Mouse (Mus musculus): Measurements from ENCODE around the gene Amacr.
"Not testable (repeated sequence)": the region's sequence is repeated elsewhere in the genome, so short reads cannot be mapped to it uniquely, and the experiment has no call there.

Amacr gene

DNA sequence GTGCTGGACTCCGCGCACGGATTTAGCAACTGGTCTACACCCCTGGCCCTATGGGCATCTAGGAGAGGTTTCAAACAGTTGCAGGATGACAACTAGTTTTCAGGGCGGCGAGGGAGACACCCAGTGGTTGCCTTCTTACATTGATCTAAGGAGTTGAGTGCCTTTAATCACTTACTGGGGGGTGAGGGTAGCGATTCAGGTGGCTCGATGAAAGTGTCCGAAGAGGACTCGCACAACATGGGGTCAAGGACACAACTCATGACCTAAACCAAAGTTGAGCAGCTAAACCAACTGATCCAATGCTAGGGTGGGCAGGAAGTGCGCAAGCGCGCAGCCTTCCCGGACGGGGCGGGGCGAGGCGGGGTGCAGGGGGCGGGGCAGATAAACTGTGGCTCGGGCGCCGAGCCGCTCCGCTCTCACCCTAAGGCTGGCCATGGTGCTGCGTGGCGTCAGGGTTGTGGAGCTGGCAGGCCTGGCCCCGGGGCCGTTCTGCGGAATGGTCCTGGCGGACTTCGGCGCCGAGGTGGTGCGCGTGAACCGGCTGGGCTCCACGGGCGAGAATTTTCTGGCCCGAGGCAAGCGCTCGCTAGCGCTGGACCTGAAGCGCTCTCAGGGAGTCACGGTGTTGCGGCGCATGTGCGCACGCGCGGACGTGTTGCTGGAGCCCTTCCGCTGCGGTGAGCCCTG lies at the start of gene Amacr:
Amacr (plus strand) TSS at position 380 of the 687 bp plus-strand sequence.
- peak; percentile 93 for DNase-seq

- no peak for DNase-seq
Measured at GRCm38 (mm10) chr15:10933930-10934329, 47.6 kb upstream of the Amacr start.

DNA sequence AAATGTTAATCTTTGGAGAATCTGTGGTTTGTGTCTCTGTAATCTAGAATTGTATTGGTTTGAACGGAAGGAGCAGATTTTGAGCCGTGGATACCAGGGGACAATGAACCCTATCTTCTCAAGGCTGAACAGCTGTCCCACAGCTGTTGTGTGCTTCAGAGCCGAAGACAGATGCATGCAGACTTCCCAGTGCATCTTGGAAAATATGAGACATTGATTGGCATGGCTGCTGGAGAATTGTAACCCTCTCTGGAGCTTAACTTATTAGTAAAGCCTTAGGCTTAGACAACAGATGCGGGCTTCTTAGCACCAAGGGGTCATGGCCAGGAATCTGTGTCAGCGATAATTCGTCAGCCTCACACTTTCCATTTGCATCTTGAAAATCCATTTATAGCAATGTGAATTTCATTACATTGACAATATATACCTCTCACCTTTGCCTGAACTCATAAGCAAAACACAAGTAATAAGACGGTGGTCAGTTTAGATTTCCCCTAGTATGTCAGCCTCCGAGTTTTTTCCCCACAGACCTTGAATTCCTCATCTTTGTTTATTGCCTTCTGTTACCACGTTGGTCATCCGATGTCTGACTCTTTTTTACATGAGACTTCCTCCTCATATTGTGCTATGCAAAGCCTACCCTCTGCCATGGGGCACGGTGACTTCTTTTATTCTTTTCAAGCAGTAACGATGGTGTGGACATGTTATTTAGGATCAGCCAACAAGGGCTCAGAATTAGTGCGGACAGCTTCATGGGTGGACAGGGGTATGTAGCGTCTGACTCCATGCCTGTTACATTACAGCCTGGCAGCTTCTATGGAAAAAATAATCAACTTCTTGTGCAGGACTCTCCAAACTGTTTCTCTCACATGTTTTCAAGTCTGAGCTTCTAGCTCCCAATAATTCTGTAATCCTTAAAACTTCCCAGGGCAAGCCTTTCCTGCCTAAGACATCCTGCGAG lies 41.1 kb upstream of the Amacr start:
- peak; percentile 54 for DNase-seq

GRCm38 (mm10) chr15:10941901-10942300 lies 39.7 kb upstream of the Amacr start:
- no peak for DNase-seq

DNA sequence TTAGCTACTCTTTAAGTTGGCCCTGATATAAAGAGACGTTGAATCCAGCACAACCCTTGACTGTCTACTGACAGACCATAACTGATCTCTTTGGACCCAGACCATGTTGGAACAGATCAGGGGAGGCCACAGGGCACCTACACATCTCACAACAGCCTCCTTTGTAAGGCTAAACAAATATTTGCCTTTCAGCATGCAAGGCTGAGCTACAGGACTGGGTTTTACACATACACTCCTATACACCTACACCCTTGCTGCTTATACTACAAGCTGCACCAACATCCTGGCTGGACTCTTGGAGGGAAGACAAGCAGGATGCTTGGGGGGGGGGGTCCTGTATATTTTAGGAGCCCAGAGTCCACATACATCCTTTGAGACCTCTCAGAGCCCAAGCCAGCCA lies 33.7 kb upstream of the Amacr start:
- no peak for DNase-seq

DNA sequence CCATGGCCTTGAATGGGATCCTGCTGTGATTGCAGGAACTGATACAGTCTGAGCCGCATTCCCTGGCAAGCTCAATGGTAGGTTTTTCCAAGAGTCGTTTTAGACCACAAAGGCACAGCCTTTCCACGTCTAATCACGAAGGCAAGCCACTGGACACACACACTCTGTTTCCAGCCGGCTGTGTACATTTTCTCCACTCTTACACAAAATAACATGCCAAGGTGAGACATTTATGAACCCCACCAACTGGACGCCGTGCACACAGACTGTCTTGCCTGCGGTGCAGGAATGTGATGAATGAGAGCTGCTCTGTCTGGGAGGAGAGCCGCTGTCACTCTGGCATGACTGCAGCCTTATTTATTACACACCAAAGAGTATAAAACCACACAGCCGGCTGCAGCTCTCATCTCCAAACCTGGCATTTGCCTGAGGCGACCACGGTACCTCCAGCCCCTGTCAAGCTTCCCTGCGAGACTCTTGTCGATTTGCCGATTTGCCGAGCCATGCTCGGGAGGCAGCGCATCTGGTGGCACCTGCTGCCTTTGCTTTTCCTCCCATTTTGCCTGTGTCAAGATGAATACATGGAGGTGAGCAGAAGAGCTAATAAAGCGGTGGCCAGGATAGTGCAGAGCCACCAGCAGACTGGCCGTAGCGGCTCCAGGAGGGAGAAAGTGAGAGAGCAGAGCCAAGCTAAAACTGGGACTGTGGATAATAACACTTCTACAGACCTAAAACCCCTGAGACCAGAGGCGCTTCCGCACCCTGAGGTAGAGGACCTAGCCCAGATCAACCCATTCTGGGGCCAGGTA lies 29.4 kb upstream of the Amacr start, which contains the start of gene C1qtnf3:
C1qtnf3 (plus strand) TSS at position 382 of the 809 bp plus-strand sequence.
- DNase-seq, result peak; percentile 56

DNA sequence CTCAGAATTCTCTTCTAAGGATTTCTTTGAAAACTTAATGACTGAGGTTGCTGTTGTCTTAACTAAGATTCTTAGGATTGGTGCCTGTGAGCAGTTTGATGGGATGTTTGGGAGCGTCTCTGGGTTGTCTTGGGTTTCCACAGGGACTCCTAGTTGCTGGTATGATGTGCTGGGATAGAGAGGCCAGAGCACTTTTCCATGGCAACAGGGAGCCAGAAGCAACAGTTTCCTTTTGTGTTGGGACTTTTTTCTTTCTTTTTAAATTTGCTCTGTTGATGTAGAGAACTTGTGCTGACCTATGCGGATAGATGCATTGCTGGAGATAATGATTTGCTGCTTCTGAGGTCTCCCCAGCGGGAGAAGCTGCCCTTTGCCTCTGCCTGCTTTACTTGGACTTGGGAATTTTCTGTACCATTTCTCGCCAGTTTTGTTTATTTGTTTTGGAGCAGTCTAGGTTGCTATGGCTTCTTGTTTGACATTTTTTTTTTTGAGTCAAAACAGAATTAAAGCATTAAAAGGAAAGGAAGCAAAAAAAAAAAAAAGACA lies 28.7 kb upstream of the Amacr start:
- peak; percentile 68 for DNase-seq

DNA sequence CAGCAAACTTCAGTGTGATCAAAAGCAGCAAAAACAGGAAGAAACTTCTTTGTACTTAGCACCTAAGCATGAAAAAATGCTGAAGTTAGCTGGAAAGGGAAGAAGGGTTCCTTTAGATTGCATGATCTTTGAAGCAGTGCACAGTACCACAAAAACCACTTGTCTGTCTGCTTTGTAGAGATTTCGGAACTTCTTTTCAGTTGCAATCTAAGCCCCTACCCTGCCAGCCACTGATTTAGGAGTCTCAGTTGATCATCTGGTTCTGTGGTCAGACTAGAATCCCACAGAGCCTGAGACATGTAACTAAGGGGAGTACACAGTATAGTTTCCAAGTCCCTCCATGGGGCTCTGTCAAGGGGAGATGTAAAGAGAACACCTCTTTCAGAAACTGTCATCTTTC lies 28.1 kb upstream of the Amacr start:
- no peak for DNase-seq

- DNase-seq, result peak; percentile 33
Measured at GRCm38 (mm10) chr15:10954381-10955016, 27.1 kb upstream of the Amacr start.

DNA sequence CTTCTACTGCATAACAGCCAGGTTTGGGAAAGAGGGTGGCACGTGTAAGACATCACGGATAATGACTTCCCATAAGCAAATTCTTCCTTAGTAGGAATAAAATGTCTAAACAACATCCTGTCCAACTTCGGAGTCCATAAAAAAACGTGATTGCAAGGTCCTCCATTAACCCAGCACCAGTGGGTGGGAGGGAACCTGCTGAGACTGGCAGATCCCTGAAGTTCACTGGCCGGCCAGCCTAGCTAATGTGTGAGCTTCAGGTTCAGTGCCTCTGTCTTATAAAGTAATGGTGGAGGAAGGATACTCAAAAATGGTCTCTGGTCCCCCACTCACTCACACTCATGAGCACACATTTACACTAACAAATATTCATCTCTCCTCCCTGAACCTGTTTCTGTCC lies 26.4 kb upstream of the Amacr start:
- DNase-seq, result peak; percentile 62

GRCm38 (mm10) chr15:10956706-10957105 lies 24.9 kb upstream of the Amacr start:
- no peak for DNase-seq

- peak; percentile 37 for DNase-seq
Measured at GRCm38 (mm10) chr15:10959277-10960026, 22.1 kb upstream of the Amacr start.

- DNase-seq, result no peak
Measured at GRCm38 (mm10) chr15:10960267-10960666, 21.3 kb upstream of the Amacr start.

DNA sequence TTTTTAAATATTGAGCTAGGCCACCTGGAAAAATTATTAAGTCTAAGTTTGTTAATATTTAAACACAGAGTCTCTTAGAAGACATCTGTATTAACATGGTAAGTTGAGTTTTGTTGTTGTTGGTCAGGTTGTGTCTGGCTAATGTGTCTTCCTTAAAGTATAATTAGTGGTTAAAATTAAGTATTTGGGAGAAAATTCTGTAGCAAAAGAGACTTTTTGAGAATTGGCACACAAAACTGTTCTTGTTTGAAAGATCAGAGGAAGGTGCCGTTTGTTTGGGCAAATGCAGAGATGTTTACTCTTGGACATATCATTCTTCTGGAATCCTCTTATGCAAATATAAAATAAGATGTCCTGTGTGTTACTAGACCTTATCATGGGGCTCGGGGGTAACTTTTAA lies 19.0 kb upstream of the Amacr start:
- no peak for DNase-seq

GRCm38 (mm10) chr15:10969439-10969838 lies 12.1 kb upstream of the Amacr start:
- no peak for DNase-seq

- DNase-seq, result no peak
Measured at GRCm38 (mm10) chr15:10970777-10971176, 10.8 kb upstream of the Amacr start.

- DNase-seq, result no peak
Measured at GRCm38 (mm10) chr15:10977151-10977550, 4.4 kb upstream of the Amacr start.

- DNase-seq, result no peak
Measured at GRCm38 (mm10) chr15:10980712-10981111, 844 bp upstream of the Amacr start.

DNA sequence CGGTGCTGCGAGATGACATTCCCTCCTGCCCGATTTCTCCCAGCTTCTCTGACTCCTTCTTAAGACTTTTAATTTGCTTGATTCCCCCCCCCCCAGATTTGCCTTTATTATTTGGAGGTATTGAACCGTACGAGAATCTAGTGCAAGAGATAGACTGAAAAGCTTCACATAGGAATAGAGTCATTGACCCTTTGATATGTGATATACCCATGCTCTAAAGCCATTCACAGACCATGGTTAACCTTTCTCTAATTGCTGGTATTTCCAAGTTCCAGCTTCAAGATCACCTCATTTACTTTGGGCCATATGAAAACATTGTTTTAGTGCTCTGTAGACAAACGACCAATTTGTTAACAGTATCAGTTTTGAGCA lies 494 bp downstream of the Amacr start:
- no peak for DNase-seq

DNA sequence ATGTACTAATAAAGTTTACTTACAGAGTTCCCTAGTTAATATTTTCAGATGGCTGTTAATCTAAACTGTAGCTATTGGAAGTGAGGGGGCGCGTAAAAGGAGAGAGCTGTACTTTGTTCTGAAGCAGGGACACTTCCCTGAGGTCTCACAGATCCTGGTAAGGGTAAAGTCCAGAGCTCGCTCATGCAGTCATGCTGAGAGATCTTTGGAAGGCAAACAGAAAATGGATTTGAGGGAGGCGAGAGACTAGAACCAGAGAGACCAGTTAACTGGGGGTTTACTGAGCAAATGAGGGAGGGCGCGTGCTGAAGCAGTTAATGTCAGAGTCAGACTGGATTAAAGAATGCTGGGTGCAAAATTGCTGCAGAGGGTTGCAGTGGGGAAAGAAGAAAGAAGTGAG lies 4.2 kb downstream of the Amacr start:
- DNase-seq, result peak; percentile 63

- DNase-seq, result not testable (repeated sequence)
Measured at GRCm38 (mm10) chr15:10986477-10986876, 4.9 kb downstream of the Amacr start.
